Comparison of ENCODE assay signal across 14 mouse cellular contexts in genomic region chr6:55319585-55320551, GRCm38 (mm10). TPM values are rescaled to one million over a fixed set of nuclear protein-coding genes. Genes with fewer than 3 reads are reported as not detected.
DNase-seq lines count a peak whose midpoint lies in the region; ATAC-seq and TF ChIP-seq lines count a peak whose summit lies in the region.
"Had no signal": no experiment of that assay in that cellular context is flagged by ENCODE, and none has a peak within 500 bp of the region (broad histone marks: within the 10 kb centered on the region; RNA-seq: fewer than 3 reads in every experiment).

No protein-coding gene starts in this region.

- H3K36me3 ChIP-seq in heart, embryonic 12.5 days = no peaks in the 10 kb centered on the region
- no peaks in the 10 kb centered on the region for H3K36me3 ChIP-seq in lung, embryonic 15.5 days
- no peaks in the 10 kb centered on the region for H3K36me3 ChIP-seq in kidney, embryonic 14.5 days (ENCODE audit: control insufficient read depth, insufficient read depth, low read length)

- 56% methylated on average over 14 of the region's 14 CpGs for WGBS in heart, embryonic 12.5 days
- WGBS in lung, embryonic 15.5 days = 39% methylated on average over 14 of the region's 14 CpGs
- 63% methylated on average over 14 of the region's 14 CpGs for WGBS in kidney, embryonic 14.5 days

- peak; percentile 62 for ATAC-seq in heart, embryonic 12.5 days (ENCODE audit: insufficient number of reproducible peaks, low FRiP score)
- peak; percentile 53; the same call in 1 of the 2 replicates for ATAC-seq in lung, embryonic 15.5 days (ENCODE audit: borderline replicate concordance, extremely low read depth, low FRiP score, low TSS enrichment)
- ATAC-seq in kidney, embryonic 14.5 days (ENCODE audit: low FRiP score, low TSS enrichment) = no peak

- no peak overlapping the region for H3K27ac ChIP-seq in layer of hippocampus, adult 2 months
- peak overlapping the region; percentile 26; the same call in 1 of the 2 replicates for H3K27ac ChIP-seq in brown adipose tissue, adult 24 weeks (replicated peaks; ENCODE audit: low read depth, low read length)
- H3K27ac ChIP-seq in heart, embryonic 12.5 days (ENCODE audit: poor library complexity, severe bottlenecking) = peak overlapping the region; percentile 45
- peak overlapping the region; percentile 52 for H3K27ac ChIP-seq in lung, embryonic 15.5 days
- H3K27ac ChIP-seq in kidney, embryonic 14.5 days (ENCODE audit: low read depth, low read length) = no peak overlapping the region
- H3K27ac ChIP-seq: midbrain, embryonic 12.5 days had no signal

- no peak overlapping the region for H3K4me2 ChIP-seq in heart, embryonic 12.5 days
- H3K4me2 ChIP-seq in lung, embryonic 15.5 days = no peak overlapping the region
- no peak overlapping the region for H3K4me2 ChIP-seq in kidney, embryonic 14.5 days (replicated peaks; ENCODE audit: low read depth, low read length)
- H3K4me2 ChIP-seq: midbrain, embryonic 12.5 days had no signal

- H3K4me3 ChIP-seq in layer of hippocampus, adult 2 months = no peak overlapping the region
- no peak overlapping the region for H3K4me3 ChIP-seq in brown adipose tissue, adult 24 weeks (ENCODE audit: insufficient read depth, low read depth, low read length)
- H3K4me3 ChIP-seq in heart, embryonic 12.5 days = no peak overlapping the region
- no peak overlapping the region for H3K4me3 ChIP-seq in lung, embryonic 15.5 days
- no peak overlapping the region for H3K4me3 ChIP-seq in kidney, embryonic 14.5 days (ENCODE audit: low read length)
- H3K4me3 ChIP-seq: erythroblast, embryonic 14.5 days; midbrain, embryonic 12.5 days had no signal

- no peaks in the 10 kb centered on the region for H3K27me3 ChIP-seq in heart, embryonic 12.5 days (replicated peaks)
- no peaks in the 10 kb centered on the region for H3K27me3 ChIP-seq in lung, embryonic 15.5 days
- H3K27me3 ChIP-seq in kidney, embryonic 14.5 days (ENCODE audit: control insufficient read depth, insufficient read depth, low read length) = no peaks in the 10 kb centered on the region
- H3K27me3 ChIP-seq: midbrain, embryonic 12.5 days had no signal

- H3K9me3 ChIP-seq in heart, embryonic 12.5 days (replicated peaks) = no peaks in the 10 kb centered on the region
- no peaks in the 10 kb centered on the region for H3K9me3 ChIP-seq in lung, embryonic 15.5 days
- no peaks in the 10 kb centered on the region for H3K9me3 ChIP-seq in kidney, embryonic 14.5 days (ENCODE audit: control insufficient read depth, low read length)
- H3K9me3 ChIP-seq: midbrain, embryonic 12.5 days had no signal

- TF ChIP-seq CTCF in layer of hippocampus, adult 2 months (conservative IDR thresholded peaks at IDR 0.05) = no peak

- H3K4me1 ChIP-seq in brown adipose tissue, adult 24 weeks (ENCODE audit: control insufficient read depth, insufficient read depth, insufficient read length, low read length) = peaks cover 15% of the 10 kb centered on the region
- peaks cover 40% of the 10 kb centered on the region for H3K4me1 ChIP-seq in heart, embryonic 12.5 days (replicated peaks)
- H3K4me1 ChIP-seq in lung, embryonic 15.5 days = peaks cover 39% of the 10 kb centered on the region
- 0 out of 2 replicates have a peak, but pooled peaks cover 4% of the 10 kb centered on the region for H3K4me1 ChIP-seq in kidney, embryonic 14.5 days (ENCODE audit: control insufficient read depth, insufficient read depth, low read length)
- H3K4me1 ChIP-seq: midbrain, embryonic 12.5 days had no signal

- DNase-seq in layer of hippocampus, postnatal 14 days (ENCODE audit: low spot score in 2 of 2) = peak; percentile 15 to 24
- DNase-seq in layer of hippocampus, adult 2 months (ENCODE audit: low spot score in 2 of 2) = no peak
- DNase-seq in cerebellum, postnatal 10 days = no peak
- no peak for DNase-seq in spleen, postnatal 10 days (ENCODE audit: low spot score in 2 of 2)
- DNase-seq: cerebellum, postnatal 36 days; gastrocnemius, postnatal 10 days had no signal

- H3K9ac ChIP-seq in heart, embryonic 12.5 days = no peak overlapping the region
- no peak overlapping the region for H3K9ac ChIP-seq in lung, embryonic 15.5 days
- no peak overlapping the region for H3K9ac ChIP-seq in kidney, embryonic 14.5 days (ENCODE audit: low read depth, low read length)
- H3K9ac ChIP-seq: midbrain, embryonic 12.5 days had no signal

RNA-seq across cellular contexts. Expression of gene Aqp1, which starts 16.4 kb away (rescaled TPM):
- total RNA-seq in layer of hippocampus, postnatal 14 days (2021) = 10 to 100 TPM in 1 of 2 experiments, 1 to 10 TPM in 1; 1.5 to 16.2 TPM
- under 1 TPM; 0.39 to 0.72 TPM for total RNA-seq in layer of hippocampus, adult 2 months (2021)
- polyA plus RNA-seq in brown adipose tissue, adult 24 weeks (2012; ENCODE audit: insufficient read depth, insufficient read length, missing spikeins) = 63.6 and 153 TPM in 2 replicates
- 23.0 and 23.5 TPM in 2 replicates for polyA plus RNA-seq in heart, embryonic 12.5 days (2016; fragmentation: Nextera tagmentation; extraction: Ambion mirVana)
- polyA plus RNA-seq in lung, embryonic 15.5 days (2015; fragmentation: Nextera tagmentation; extraction: Ambion mirVana) = 48.8 and 57.9 TPM in 2 replicates
- 2.8 and 5.5 TPM in 2 replicates for polyA plus RNA-seq in kidney, embryonic 14.5 days (2014; fragmentation: Nextera tagmentation; extraction: Ambion mirVana)

RNA-seq across cellular contexts. Expression of gene Ghrhr, which starts 56.2 kb away (rescaled TPM):
- total RNA-seq in layer of hippocampus, postnatal 14 days (2021) = not detected
- not detected for total RNA-seq in layer of hippocampus, adult 2 months (2021)
- not detected in 2 replicates for polyA plus RNA-seq in brown adipose tissue, adult 24 weeks (2012; ENCODE audit: insufficient read depth, insufficient read length, missing spikeins)
- not detected in 2 replicates for polyA plus RNA-seq in heart, embryonic 12.5 days (2016; fragmentation: Nextera tagmentation; extraction: Ambion mirVana)
- 0.09 and 0.10 TPM in 2 replicates for polyA plus RNA-seq in lung, embryonic 15.5 days (2015; fragmentation: Nextera tagmentation; extraction: Ambion mirVana)
- polyA plus RNA-seq in kidney, embryonic 14.5 days (2014; fragmentation: Nextera tagmentation; extraction: Ambion mirVana) = not detected in 2 replicates
- total RNA-seq: gastrocnemius, postnatal 10 days; left cerebral cortex, postnatal 14 days; neutrophil, adult 5-6 weeks had no signal
- polyA plus RNA-seq: erythroblast, embryonic 14.5 days; midbrain, embryonic 12.5 days had no signal

Comparison
In these comparisons a context has a peak if more than half of its experiments do, and no peak if none do; other contexts are left out.
1. DNase-seq: peak in layer of hippocampus, postnatal 14 days (2 of 2); none in layer of hippocampus, adult 2 months (0 of 2), cerebellum, postnatal 10 days (0 of 2) and spleen, postnatal 10 days (0 of 2).
2. H3K27ac ChIP-seq: peak in brown adipose tissue, adult 24 weeks (single experiment), heart, embryonic 12.5 days (single experiment) and lung, embryonic 15.5 days (single experiment); none in layer of hippocampus, adult 2 months (single experiment) and kidney, embryonic 14.5 days (single experiment).